Mouse (Mus musculus) embryonic facial prominence, embryonic 14.5 days (tissue): ENCODE measurements around the gene Acbd5. TPM values are rescaled to one million over a fixed set of nuclear protein-coding genes. Genes with fewer than 3 reads are reported as not detected.

Experiments used
- ATAC-seq: fragments of 200-750 bp; cut with Nextera tagmentation; 2 replicates; pipeline ENCODE4 v1.8.0; 2017; ENCODE audit warnings: low read depth, moderate number of reproducible peaks, moderate TSS enrichment
- DNase-seq: peaks from one replicate; pipeline ENCODE4 v3.0.0-alpha.2; 2015; ENCODE audit warnings: low spot score
- H3K27ac ChIP-seq: fragments of 300-500 bp; sonication (generic); replicated peaks from 2 replicates; pipeline ENCODE4 v1.5.1; 2014; ENCODE audit warnings: low read depth, mild to moderate bottlenecking, low read length, moderate library complexity
- H3K27me3 ChIP-seq: fragments of 300-500 bp; sonication (generic); replicated peaks from 2 replicates; pipeline ENCODE4 v1.6.1; 2014; ENCODE audit warnings: low read length; ENCODE audit not compliant: control insufficient read depth, insufficient read depth
- H3K36me3 ChIP-seq: fragments of 300-500 bp; sonication (generic); 2 replicates; pipeline ENCODE4 v1.6.1; 2014; ENCODE audit warnings: low read length, mixed read lengths; ENCODE audit not compliant: control insufficient read depth, insufficient read depth
- H3K4me1 ChIP-seq: fragments of 300-500 bp; sonication (generic); 2 replicates; pipeline ENCODE4 v1.6.1; 2014; ENCODE audit warnings: antibody characterized with exemption, low read length; ENCODE audit not compliant: control insufficient read depth, insufficient read depth
- H3K4me2 ChIP-seq: fragments of 300-500 bp; sonication (generic); 2 replicates; pipeline ENCODE4 v1.6.1; 2014; ENCODE audit warnings: low read depth, mild to moderate bottlenecking, low read length, moderate library complexity, mixed read lengths
- H3K4me3 ChIP-seq: fragments of 300-500 bp; sonication (generic); 2 replicates; pipeline ENCODE4 v1.5.1; 2014; ENCODE audit warnings: low read depth, mild to moderate bottlenecking, low read length
- H3K9ac ChIP-seq: fragments of 300-500 bp; sonication (generic); 2 replicates; pipeline ENCODE4 v1.6.1; 2014; ENCODE audit warnings: low read depth, mild to moderate bottlenecking, low read length, moderate library complexity, mixed read lengths
- H3K9me3 ChIP-seq: fragments of 300-500 bp; sonication (generic); 2 replicates; pipeline ENCODE4 v1.6.1; 2016; ENCODE audit warnings: low read length; ENCODE audit not compliant: control insufficient read depth
- WGBS: fragments of 180-500 bp; shearing (Covaris S2); extraction: QIAGEN DNeasy Blood & Tissue Kit; methylation state at CpG from one replicate; pipeline ENCODE4 v1.1.7; 2014; 5-methylcytosine and 5-hydroxymethylcytosine counted together
- polyA plus RNA-seq: library from polyadenylated mRNA; unstranded; fragments of >200 nt; fragmentation: Nextera tagmentation; extraction: Ambion mirVana; gene quantifications from 2 replicates; pipeline ENCODE4 v1.2.1, GENCODE M21; 2014

Acbd5 gene
- polyA plus RNA-seq, 1 experiment from 2014 or later, result 27.1 TPM

GRCm38 (mm10) chr2:23045703-23046102 is 22.3 kb upstream of the Acbd5 start:
- Histone ChIP-seq H3K4me2 (no peak overlapping the region), H3K9ac (no peak overlapping the region), H3K27me3 (no peaks in the 10 kb centered on the region), H3K27ac (no peak overlapping the region), H3K4me3 (no peak overlapping the region), H3K4me1 (no peaks in the 10 kb centered on the region), H3K36me3 (no peaks in the 10 kb centered on the region), H3K9me3 (no peaks in the 10 kb centered on the region)
- DNase-seq (no peak), ATAC-seq (peak; percentile 74; the same call in 1 of the 2 replicates)
- WGBS, result 46% methylated on average over 1 of the region's 1 CpGs

- no peak overlapping the region for H3K9ac ChIP-seq
- no peaks in the 10 kb centered on the region for H3K9me3 ChIP-seq
These were observed 20.0 kb upstream of the Acbd5 start for GRCm38 (mm10) chr2:23048006-23048405.

GRCm38 (mm10) chr2:23051890-23052289 is 16.1 kb upstream of the Acbd5 start:
- 69% methylated on average over 2 of the region's 2 CpGs for WGBS
- H3K36me3 ChIP-seq, result no peaks in the 10 kb centered on the region
- no peak for ATAC-seq
- no peaks in the 10 kb centered on the region for H3K27me3 ChIP-seq
- DNase-seq, result no peak
- H3K4me3 ChIP-seq, result no peak overlapping the region
- no peak overlapping the region for H3K4me2 ChIP-seq
- H3K27ac ChIP-seq, result no peak overlapping the region
- H3K4me1 ChIP-seq, result no peaks in the 10 kb centered on the region
- no peak overlapping the region for H3K9ac ChIP-seq
- no peaks in the 10 kb centered on the region for H3K9me3 ChIP-seq

More at GRCm38 (mm10) chr2:23048006-23048405, 20.0 kb upstream of the Acbd5 start:
- no peak overlapping the region for H3K27ac ChIP-seq
- no peaks in the 10 kb centered on the region for H3K27me3 ChIP-seq
- H3K4me3 ChIP-seq, result no peak overlapping the region
- no peaks in the 10 kb centered on the region for H3K4me1 ChIP-seq
- no peaks in the 10 kb centered on the region for H3K36me3 ChIP-seq
- ATAC-seq, result no peak
- no peak overlapping the region for H3K4me2 ChIP-seq
- DNase-seq, result no peak

- no peaks in the 10 kb centered on the region for H3K27me3 ChIP-seq
These were observed 15.4 kb upstream of the Acbd5 start for GRCm38 (mm10) chr2:23052523-23052922.

GRCm38 (mm10) chr2:23068370-23068737 is 387 bp downstream of the Acbd5 start:
- Histone ChIP-seq H3K4me3 (peak overlapping the region; percentile 72), H3K27ac (peak overlapping the region; percentile 98), H3K4me1 (no peaks in the 10 kb centered on the region), H3K9ac (peak overlapping the region; percentile 81), H3K9me3 (no peaks in the 10 kb centered on the region), H3K4me2 (peak overlapping the region; percentile 96), H3K36me3 (0 out of 2 replicates have a peak, but pooled peaks cover 6% of the 10 kb centered on the region), H3K27me3 (no peaks in the 10 kb centered on the region)
- ATAC-seq, result peak; percentile 41
- WGBS, result under 1% methylated on average over 20 of the region's 21 CpGs
- no peak for DNase-seq

More at GRCm38 (mm10) chr2:23052523-23052922, 15.4 kb upstream of the Acbd5 start:
- 74% methylated on average over 6 of the region's 6 CpGs for WGBS
- no peaks in the 10 kb centered on the region for H3K4me1 ChIP-seq
- no peaks in the 10 kb centered on the region for H3K9me3 ChIP-seq
- H3K36me3 ChIP-seq, result no peaks in the 10 kb centered on the region
- DNase-seq (no peak), ATAC-seq (no peak)
- H3K27ac ChIP-seq, result no peak overlapping the region
- H3K4me3 ChIP-seq, result no peak overlapping the region
- H3K9ac ChIP-seq, result no peak overlapping the region
- no peak overlapping the region for H3K4me2 ChIP-seq

GRCm38 (mm10) chr2:23068894-23069744 is 1.2 kb downstream of the Acbd5 start:
- 0% methylated on average over 48 of the region's 50 CpGs for WGBS
- Histone ChIP-seq H3K4me1 (no peaks in the 10 kb centered on the region), H3K36me3 (0 out of 2 replicates have a peak, but pooled peaks cover 8% of the 10 kb centered on the region), H3K9me3 (no peaks in the 10 kb centered on the region), H3K27ac (peak overlapping the region; percentile 98), H3K9ac (peak overlapping the region; percentile 81), H3K27me3 (no peaks in the 10 kb centered on the region), H3K4me3 (peak overlapping the region; percentile 72), H3K4me2 (peak overlapping the region; percentile 96)
- peak; percentile 92 for ATAC-seq
- DNase-seq, result peak; percentile 95

- Histone ChIP-seq H3K27ac (no peak overlapping the region), H3K36me3 (0 out of 2 replicates have a peak, but pooled peaks cover 8% of the 10 kb centered on the region), H3K9ac (no peak overlapping the region), H3K4me2 (no peak overlapping the region), H3K4me1 (no peaks in the 10 kb centered on the region), H3K4me3 (no peak overlapping the region), H3K27me3 (no peaks in the 10 kb centered on the region), H3K9me3 (no peaks in the 10 kb centered on the region)
- ATAC-seq (no peak), DNase-seq (no peak)
- WGBS, result 86% methylated on average over 2 of the region's 2 CpGs
These were observed 2.5 kb downstream of the Acbd5 start for GRCm38 (mm10) chr2:23070491-23070890.

- Histone ChIP-seq H3K4me2 (no peak overlapping the region), H3K36me3 (peaks cover 14% of the 10 kb centered on the region), H3K4me1 (no peaks in the 10 kb centered on the region), H3K9me3 (no peaks in the 10 kb centered on the region), H3K27ac (no peak overlapping the region), H3K9ac (no peak overlapping the region), H3K27me3 (no peaks in the 10 kb centered on the region), H3K4me3 (no peak overlapping the region)
- DNase-seq (no peak), ATAC-seq (no peak)
- WGBS, result 75% methylated on average over 1 of the region's 1 CpGs
These were observed 3.4 kb downstream of the Acbd5 start for GRCm38 (mm10) chr2:23071406-23071805.

- DNase-seq (no peak), ATAC-seq (no peak)
- Histone ChIP-seq H3K27me3 (no peaks in the 10 kb centered on the region), H3K27ac (no peak overlapping the region), H3K4me3 (no peak overlapping the region), H3K9me3 (0 out of 2 replicates have a peak, but pooled peaks cover 4% of the 10 kb centered on the region), H3K4me1 (no peaks in the 10 kb centered on the region), H3K4me2 (no peak overlapping the region), H3K9ac (no peak overlapping the region), H3K36me3 (peaks cover 52% of the 10 kb centered on the region)
These were observed 7.9 kb downstream of the Acbd5 start for GRCm38 (mm10) chr2:23075846-23076245.
